In genomic region chr5:142556721-142557120, GRCm38 (mm10) we compare ENCODE assay signal across 9 mouse cellular contexts. TPM values are rescaled to one million over a fixed set of nuclear protein-coding genes. Genes with fewer than 3 reads are reported as not detected.
DNase-seq lines count a peak whose midpoint lies in the region.
"Had no signal": no experiment of that assay in that cellular context is flagged by ENCODE, and none has a peak within 500 bp of the region (broad histone marks: within the 10 kb centered on the region; RNA-seq: fewer than 3 reads in every experiment).

No protein-coding gene starts in this region.

- DNase-seq in adrenal gland, postnatal 14 days, result peak; percentile 68
- no peak for DNase-seq in adrenal gland, adult 18-20 months (ENCODE audit: low spot score in 2 of 2)
- DNase-seq in adipocyte (ENCODE audit: low spot score), result peak; percentile 90
- peak; percentile 23 for DNase-seq in adrenal gland, postnatal 25 days
- DNase-seq in embryo, embryonic 9.5 days (ENCODE audit: extremely low spot score), result no peak
- no peak for DNase-seq in lung, postnatal 14 days

RNA-seq across cellular contexts. Expression of gene Radil, which starts 5.8 kb away (rescaled TPM):
- total RNA-seq in adrenal gland, postnatal 14 days (2021), result 8.1 and 8.7 TPM in 2 replicates
- total RNA-seq in adrenal gland, adult 18-20 months (2021), result 1 to 10 TPM; 3.4 to 5.4 TPM
- 2.9 and 8.1 TPM in 2 replicates for total RNA-seq in adrenal gland, postnatal 25 days (2021)

RNA-seq across cellular contexts. Expression of gene Papolb, which starts 26.8 kb away (rescaled TPM):
- 0.19 and 0.33 TPM in 2 replicates for total RNA-seq in adrenal gland, postnatal 14 days (2021)
- total RNA-seq in adrenal gland, adult 18-20 months (2021), result under 1 TPM; 0.10 TPM
- total RNA-seq in adrenal gland, postnatal 25 days (2021), result 0.19 and 0.30 TPM in 2 replicates
- total RNA-seq: MEL had no signal

RNA-seq across cellular contexts. Expression of gene Mmd2, which starts 51.9 kb away (rescaled TPM):
- total RNA-seq in adrenal gland, postnatal 14 days (2021), result 39.2 and 59.5 TPM in 2 replicates
- 10 to 100 TPM; 46.2 to 55.8 TPM for total RNA-seq in adrenal gland, adult 18-20 months (2021)
- 28.5 and 32.3 TPM in 2 replicates for total RNA-seq in adrenal gland, postnatal 25 days (2021)
- total RNA-seq: gastrocnemius, adult 18-20 months; gastrocnemius, postnatal 25 days; MEL had no signal

Comparison
In these comparisons a context has a peak if more than half of its experiments do, and no peak if none do; other contexts are left out.
1. DNase-seq: peak in adrenal gland, postnatal 14 days (single experiment), adipocyte (single experiment) and adrenal gland, postnatal 25 days (single experiment); none in adrenal gland, adult 18-20 months (0 of 2), embryo, embryonic 9.5 days (single experiment) and lung, postnatal 14 days (single experiment).